Mouse (Mus musculus) heart, adult 18-20 months (tissue): ENCODE results near the gene Olfr799. TPM values are rescaled to one million over a fixed set of nuclear protein-coding genes. Genes with fewer than 3 reads are reported as not detected.

Experiments
- DNase-seq, 2 experiments: peaks; one replicate each; pipeline ENCODE4 v3.0.0; 2021 to 2022; ENCODE audit warnings: mixed read lengths in 1 of 2
- long read RNA-seq, 2 experiments: library from polyadenylated mRNA; stranded (forward); transcript quantifications; one replicate each; pipeline ENCODE4 v2.0.0; 2021
- total RNA-seq, 2 experiments: library from RNA; stranded (reverse); gene quantifications; 2 replicates each; pipeline ENCODE4 v1.2.3; 2021

Gene Olfr799
- total RNA-seq, result not detected
- long read RNA-seq, experiment 1, result 0 reads
- long read RNA-seq, experiment 2, result 0 reads

- no peak for DNase-seq
Observed at GRCm38 (mm10) chr10:129637184-129637583, at the start of gene Olfr799. Gene Olfr799, plus strand, starts transcription at chr10:129637484.

- no peak for DNase-seq
Observed at GRCm38 (mm10) chr10:129612470-129612869, 24.8 kb upstream of the Olfr799 start, which contains the start of gene Olfr796. Gene Olfr796, minus strand, starts transcription at chr10:129612570.

- DNase-seq, result no peak
Observed at GRCm38 (mm10) chr10:129621724-129622123, 15.6 kb upstream of the Olfr799 start.

- DNase-seq, result no peak
Observed at GRCm38 (mm10) chr10:129623251-129623650, 14.0 kb upstream of the Olfr799 start.

- DNase-seq, result no peak
Observed at GRCm38 (mm10) chr10:129627834-129628233, 9.4 kb upstream of the Olfr799 start, which contains the start of gene Olfr798. Gene Olfr798, minus strand, starts transcription at chr10:129627934.

- DNase-seq, result no peak
Observed at GRCm38 (mm10) chr10:129651763-129652162, 14.5 kb downstream of the Olfr799 start.

- no peak for DNase-seq
Observed at GRCm38 (mm10) chr10:129657394-129657793, 20.1 kb downstream of the Olfr799 start, which contains the start of gene Olfr800. Gene Olfr800, plus strand, starts transcription at chr10:129657694.

- DNase-seq, result no peak
Observed at GRCm38 (mm10) chr10:129673765-129674164, 36.5 kb downstream of the Olfr799 start, which contains the start of gene Olfr801. Gene Olfr801, minus strand, starts transcription at chr10:129673865.

GRCm38 (mm10) chr10:129688069-129688468, 50.8 kb downstream of the Olfr799 start, which contains the start of gene Olfr802:
Gene Olfr802, minus strand, starts transcription at chr10:129688169.
- no peak for DNase-seq

GRCm38 (mm10) chr10:129694186-129694585, 56.9 kb downstream of the Olfr799 start, which contains the start of gene Olfr803:
Gene Olfr803, minus strand, starts transcription at chr10:129694286.
- DNase-seq, result no peak

Other genes starting within 250 kb of the Olfr799 start
- gene Olfr785, start 232.1 kb upstream of the Olfr799 start, total RNA-seq, result not detected
- not detected for gene Olfr786, start 210.2 kb upstream of the Olfr799 start, total RNA-seq
- not detected for gene Olfr787, start 175.6 kb upstream of the Olfr799 start, total RNA-seq
- gene Olfr788, start 166.5 kb upstream of the Olfr799 start, total RNA-seq, result not detected
- not detected for gene Olfr789, start 152.7 kb upstream of the Olfr799 start, total RNA-seq
- gene Olfr790, start 139.0 kb upstream of the Olfr799 start, total RNA-seq, result not detected
- not detected for gene Olfr791, start 115.7 kb upstream of the Olfr799 start, total RNA-seq
- gene Olfr792, start 98.3 kb upstream of the Olfr799 start, total RNA-seq, result not detected
- not detected for gene Olfr794, start 69.8 kb upstream of the Olfr799 start, total RNA-seq
- gene Olfr796, start 24.9 kb upstream of the Olfr799 start, total RNA-seq, result not detected
- gene Olfr798, start 9.6 kb upstream of the Olfr799 start, total RNA-seq, result not detected
- not detected for gene Olfr800, start 20.2 kb downstream of the Olfr799 start, total RNA-seq
- not detected for gene Olfr801, start 36.4 kb downstream of the Olfr799 start, total RNA-seq
- gene Olfr802, start 50.7 kb downstream of the Olfr799 start, total RNA-seq, result not detected
- gene Olfr803, start 56.8 kb downstream of the Olfr799 start, total RNA-seq, result not detected
- not detected for gene Olfr804, start 65.7 kb downstream of the Olfr799 start, total RNA-seq
- gene Olfr805, start 91.9 kb downstream of the Olfr799 start, total RNA-seq, result not detected
- gene Olfr806, start 104.4 kb downstream of the Olfr799 start, total RNA-seq, result not detected
- not detected for gene Olfr807, start 120.3 kb downstream of the Olfr799 start, total RNA-seq
- not detected for gene Olfr808, start 128.0 kb downstream of the Olfr799 start, total RNA-seq
- gene Olfr809, start 137.2 kb downstream of the Olfr799 start, total RNA-seq, result not detected
- gene Olfr810, start 157.4 kb downstream of the Olfr799 start, total RNA-seq, result not detected
- not detected for gene Olfr811, start 166.9 kb downstream of the Olfr799 start, total RNA-seq
- not detected for gene Olfr812, start 208.6 kb downstream of the Olfr799 start, total RNA-seq
- gene Olfr813, start 217.9 kb downstream of the Olfr799 start, total RNA-seq, result not detected
- not detected for gene Olfr814, start 242.4 kb downstream of the Olfr799 start, total RNA-seq